In the genomic region with DNA sequence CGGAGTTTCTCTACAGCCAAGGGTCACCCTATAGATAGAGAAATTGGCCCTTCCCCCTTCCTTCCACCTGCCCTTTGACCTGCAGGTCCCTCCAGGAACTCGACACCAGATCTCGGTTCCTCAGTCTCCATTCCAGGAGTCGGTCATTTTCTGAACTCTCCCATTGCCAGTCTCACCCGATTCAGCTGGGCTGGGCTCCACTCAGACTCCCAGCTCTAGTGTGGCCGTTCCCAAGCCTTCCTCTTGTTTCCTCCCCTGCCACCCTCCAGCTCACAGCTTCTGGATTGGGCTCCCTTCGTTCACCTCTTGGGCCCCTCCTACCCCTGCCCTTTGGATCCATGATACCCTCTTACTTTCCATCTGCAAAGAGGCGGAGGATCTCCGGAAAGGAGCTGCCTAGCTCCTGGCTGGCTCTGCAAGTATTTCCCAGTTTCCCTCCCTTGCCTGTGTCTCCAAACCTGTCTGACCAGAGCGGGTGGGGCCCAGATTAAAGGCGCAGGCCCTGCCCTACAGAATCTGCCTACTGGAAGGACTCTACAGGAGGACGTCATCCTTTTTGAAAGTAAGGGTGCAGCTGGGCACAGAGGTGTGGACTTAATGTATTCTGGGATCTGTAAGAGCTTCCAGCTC, we compare ENCODE assay signal across 10 mouse cellular contexts. TPM values are rescaled to one million over a fixed set of nuclear protein-coding genes. Genes with fewer than 3 reads are reported as not detected.
A peak's percentile ranks its signal among the peaks of the same experiment; 100 is the strongest.
DNase-seq lines count a peak whose midpoint lies in the region; ATAC-seq and TF ChIP-seq lines count a peak whose summit lies in the region.
"Had no signal": no experiment of that assay in that cellular context is flagged by ENCODE, and none has a peak within 500 bp of the region (broad histone marks: within the 10 kb centered on the region; RNA-seq: fewer than 3 reads in every experiment).

No protein-coding gene starts in this region.

- no peak for TF ChIP-seq EP300 in liver, embryonic 14.5 days (IDR thresholded peaks at IDR 0.05; ENCODE audit: low read depth)

- no peak for TF ChIP-seq CTCF in liver, embryonic 14.5 days (IDR thresholded peaks at IDR 0.05; ENCODE audit: low read depth)

- WGBS in liver, embryonic 14.5 days (ENCODE audit: insufficient replicate concordance) = 54% methylated on average over 12 of the region's 12 CpGs

- H3K36me3 ChIP-seq in liver, embryonic 14.5 days (replicated peaks; ENCODE audit: control insufficient read depth, insufficient read depth, low read depth) = no peaks in the 10 kb centered on the region

- peak overlapping the region in 1 of 2 experiments; percentile 78; a peak in 2 of 4 replicates for H3K4me3 ChIP-seq in liver, embryonic 14.5 days (ENCODE audit: insufficient read depth in 1 of 2, low read depth in 2 of 2, low read length in 2 of 2)

- DNase-seq in urinary bladder, adult 18-20 months (ENCODE audit: low spot score in 2 of 2) = peak; percentile 52 to 59
- no peak for DNase-seq in urinary bladder, adult 2 months (ENCODE audit: low spot score)
- peak; percentile 38 to 39 for DNase-seq in kidney, adult 8-10 months
- peak in 1 of 3 experiments; percentile 47 for DNase-seq in liver, embryonic 14.5 days (ENCODE audit: low read depth in 3 of 3, low spot score in 3 of 3)
- DNase-seq in left cerebral cortex, adult 18-20 months (ENCODE audit: low spot score in 2 of 2) = no peak
- no peak for DNase-seq in thymus, postnatal 0 days (ENCODE audit: low spot score)
- DNase-seq in cerebellum, postnatal 25 days = no peak
- DNase-seq in embryo, embryonic 10 days (ENCODE audit: low spot score) = no peak
- DNase-seq: thymus, adult 18-20 months had no signal

- peaks cover 32% of the 10 kb centered on the region in 2 experiments for H3K4me1 ChIP-seq in liver, embryonic 14.5 days (replicated peaks; ENCODE audit: control insufficient read depth in 2 of 2, insufficient read depth in 2 of 2, low read length in 1 of 2)

- no peak for ATAC-seq in liver, embryonic 14.5 days (ENCODE audit: insufficient read depth)

- peak overlapping the region; percentile 86 for H3K9ac ChIP-seq in liver, embryonic 14.5 days (replicated peaks)

- H3K27me3 ChIP-seq in liver, embryonic 14.5 days (ENCODE audit: control insufficient read depth, insufficient read depth, low read length) = no peaks in the 10 kb centered on the region
- H3K27me3 ChIP-seq: neural tube, embryonic 13.5 days had no signal

- no peaks in the 10 kb centered on the region for H3K9me3 ChIP-seq in liver, embryonic 14.5 days (ENCODE audit: control insufficient read depth, low read length)
- H3K9me3 ChIP-seq: neural tube, embryonic 13.5 days had no signal

- peak overlapping the region; percentile 94 for H3K4me2 ChIP-seq in liver, embryonic 14.5 days (ENCODE audit: low read depth)

- peak overlapping the region; percentile 97 for H3K27ac ChIP-seq in liver, embryonic 14.5 days
- H3K27ac ChIP-seq: neural tube, embryonic 13.5 days had no signal

RNA-seq across cellular contexts. Expression of a gene that starts 1.8 kb away (rescaled TPM):
- polyA plus RNA-seq in urinary bladder, adult 2 months (2012; rRNA removed) = 31.3 and 38.1 TPM in 2 replicates
- 0.70 and 0.92 TPM in 2 replicates for polyA plus RNA-seq in liver, embryonic 14.5 days (2012; rRNA removed)
- 0.92 and 1.0 TPM in 2 replicates for polyA plus RNA-seq in liver, embryonic 14.5 days (2014; fragmentation: Nextera tagmentation; extraction: Ambion mirVana)
- total RNA-seq in left cerebral cortex, adult 18-20 months (2021) = 1 to 10 TPM in 1 of 2 experiments, under 1 TPM in 1; 0.96 to 2.4 TPM
- polyA plus RNA-seq in thymus, postnatal 0 days (2015; fragmentation: Nextera tagmentation; extraction: Ambion mirVana) = 3.0 and 4.1 TPM in 2 replicates

RNA-seq across cellular contexts. Expression of a gene that starts 1.9 kb away (rescaled TPM):
- 56.7 and 58.4 TPM in 2 replicates for polyA plus RNA-seq in urinary bladder, adult 2 months (2012; rRNA removed)
- polyA plus RNA-seq in liver, embryonic 14.5 days (2012; rRNA removed) = 33.6 and 36.6 TPM in 2 replicates
- polyA plus RNA-seq in liver, embryonic 14.5 days (2014; fragmentation: Nextera tagmentation; extraction: Ambion mirVana) = 18.8 and 23.7 TPM in 2 replicates
- total RNA-seq in left cerebral cortex, adult 18-20 months (2021) = 10 to 100 TPM; 80.1 to 81.7 TPM
- 30.0 and 35.4 TPM in 2 replicates for polyA plus RNA-seq in thymus, postnatal 0 days (2015; fragmentation: Nextera tagmentation; extraction: Ambion mirVana)

RNA-seq across cellular contexts. Expression of a gene that starts 9.3 kb away (rescaled TPM):
- 166 and 177 TPM in 2 replicates for polyA plus RNA-seq in urinary bladder, adult 2 months (2012; rRNA removed)
- 29.2 and 31.1 TPM in 2 replicates for polyA plus RNA-seq in liver, embryonic 14.5 days (2012; rRNA removed)
- polyA plus RNA-seq in liver, embryonic 14.5 days (2014; fragmentation: Nextera tagmentation; extraction: Ambion mirVana) = 51.6 and 52.4 TPM in 2 replicates
- 10 to 100 TPM; 85.6 to 87.3 TPM for total RNA-seq in left cerebral cortex, adult 18-20 months (2021)
- polyA plus RNA-seq in thymus, postnatal 0 days (2015; fragmentation: Nextera tagmentation; extraction: Ambion mirVana) = 209 and 236 TPM in 2 replicates

RNA-seq across cellular contexts. Expression of a gene that starts 30.2 kb away (rescaled TPM):
- 47.1 and 70.4 TPM in 2 replicates for polyA plus RNA-seq in urinary bladder, adult 2 months (2012; rRNA removed)
- polyA plus RNA-seq in liver, embryonic 14.5 days (2012; rRNA removed) = 7.8 and 8.7 TPM in 2 replicates
- 4.1 and 6.6 TPM in 2 replicates for polyA plus RNA-seq in liver, embryonic 14.5 days (2014; fragmentation: Nextera tagmentation; extraction: Ambion mirVana)
- total RNA-seq in left cerebral cortex, adult 18-20 months (2021) = 10 to 100 TPM in 1 of 2 experiments, 1 to 10 TPM in 1; 8.6 to 11.0 TPM
- polyA plus RNA-seq in thymus, postnatal 0 days (2015; fragmentation: Nextera tagmentation; extraction: Ambion mirVana) = 0.49 and 0.56 TPM in 2 replicates

RNA-seq across cellular contexts. Expression of a gene that starts 37.2 kb away (rescaled TPM):
- polyA plus RNA-seq in urinary bladder, adult 2 months (2012; rRNA removed) = 142 and 168 TPM in 2 replicates
- 121 and 179 TPM in 2 replicates for polyA plus RNA-seq in liver, embryonic 14.5 days (2012; rRNA removed)
- 269 and 292 TPM in 2 replicates for polyA plus RNA-seq in liver, embryonic 14.5 days (2014; fragmentation: Nextera tagmentation; extraction: Ambion mirVana)
- total RNA-seq in left cerebral cortex, adult 18-20 months (2021) = 100 to 1,000 TPM; 188 to 189 TPM
- polyA plus RNA-seq in thymus, postnatal 0 days (2015; fragmentation: Nextera tagmentation; extraction: Ambion mirVana) = 401 and 428 TPM in 2 replicates

Comparison
In these comparisons a context has a peak if more than half of its experiments do, and no peak if none do; other contexts are left out.
1. DNase-seq: peak in urinary bladder, adult 18-20 months (2 of 2) and kidney, adult 8-10 months (2 of 2); none in urinary bladder, adult 2 months (single experiment), left cerebral cortex, adult 18-20 months (0 of 2), thymus, postnatal 0 days (single experiment), cerebellum, postnatal 25 days (0 of 2) and embryo, embryonic 10 days (single experiment).